Mouse (Mus musculus) thymus, adult 2 months (tissue): Measurements from ENCODE around the gene Irx3.

Experiments used
- CTCF ChIP-seq: fragments of 200-500 bp; IDR thresholded peaks from 2 replicates; pipeline ENCODE4 v1.5.1; 2012; ENCODE audit warnings: mild to moderate bottlenecking, control low read depth, low read length, moderate library complexity, borderline replicate concordance; ENCODE audit not compliant: control insufficient read depth, poor library complexity, insufficient read depth; ENCODE audit errors: extremely low read depth
- POLR2A ChIP-seq: fragments of 200-500 bp; IDR thresholded peaks from 2 replicates; pipeline ENCODE4 v1.6.1; 2012; ENCODE audit warnings: mild to moderate bottlenecking, low read length, control low read depth, moderate library complexity; ENCODE audit not compliant: control insufficient read depth, poor library complexity, insufficient read depth; ENCODE audit errors: extremely low read depth

- TF ChIP-seq POLR2A (no peak), CTCF (no peak)
These were observed 8.0 kb downstream of the Irx3 start for GRCm38 (mm10) chr8:91793846-91794245.
